Mouse (Mus musculus): Measurements from ENCODE around the gene Chaf1a. TPM values are rescaled to one million over a fixed set of nuclear protein-coding genes. Genes with fewer than 3 reads are reported as not detected.

Gene Chaf1a
- polyA plus RNA-seq, 1 experiment from 2014 or later, result 9.2 TPM

GRCm38 (mm10) chr17:56078880-56079795, 38.9 kb downstream of the Chaf1a start, which contains the start of gene Hdgfl2:
Hdgfl2 (plus strand) TSS chr17:56079634.
- Histone ChIP-seq H3K27me3 (ENCODE audit: control insufficient read depth, insufficient read depth, low read length) (no peaks in the 10 kb centered on the region), H3K9ac (ENCODE audit: low read length) (peak within 1 kb of the TSS; percentile 88), H3K27ac (replicated peaks in 1 of 2; ENCODE audit: control insufficient read depth in 1 of 2, insufficient read depth in 1 of 2, low read depth in 2 of 2, low read length in 2 of 2) (peak within 1 kb of the TSS; percentile 61 to 71), H3K36me3 (ENCODE audit: control insufficient read depth, insufficient read depth, low read length) (peaks cover 21% of the 10 kb centered on the region), H3K9me3 (ENCODE audit: control insufficient read depth, low read length) (no peaks in the 10 kb centered on the region), H3K4me2 (ENCODE audit: low read length) (peak within 1 kb of the TSS; percentile 96), H3K4me3 (ENCODE audit: control insufficient read depth in 1 of 2, insufficient read depth in 1 of 2, low read depth in 1 of 2, low read length in 2 of 2) (peak within 1 kb of the TSS; percentile 87 to 97), H3K4me1 (ENCODE audit: control insufficient read depth in 2 of 2, insufficient read depth in 2 of 2, low read length in 2 of 2) (peaks cover 20 to 27% of the 10 kb centered on the region in 2 experiments)
- WGBS, result under 1% methylated on average over 61 of the region's 61 CpGs
- peak; percentile 93 for ATAC-seq (ENCODE audit: insufficient number of reproducible peaks, insufficient read depth, low FRiP score, low read depth)

- no peaks in the 10 kb centered on the region for H3K9me3 ChIP-seq (ENCODE audit: control insufficient read depth, low read length)
- H3K4me1 ChIP-seq (ENCODE audit: control insufficient read depth in 2 of 2, insufficient read depth in 2 of 2, low read length in 2 of 2), result peaks cover 18 to 26% of the 10 kb centered on the region in 2 experiments
- H3K4me2 ChIP-seq (ENCODE audit: low read length), result peak overlapping the region; percentile 96
- H3K36me3 ChIP-seq (ENCODE audit: control insufficient read depth, insufficient read depth, low read length), result peaks cover 23% of the 10 kb centered on the region
- 2% methylated on average over 11 of the region's 11 CpGs for WGBS
- peak overlapping the region in 1 of 2 experiments; percentile 71; a peak in 2 of 4 replicates for H3K27ac ChIP-seq (replicated peaks in 1 of 2; ENCODE audit: control insufficient read depth in 1 of 2, insufficient read depth in 1 of 2, low read depth in 2 of 2, low read length in 2 of 2)
- H3K4me3 ChIP-seq (ENCODE audit: control insufficient read depth in 1 of 2, insufficient read depth in 1 of 2, low read depth in 1 of 2, low read length in 2 of 2), result peak overlapping the region; percentile 87 to 97
- peak overlapping the region; percentile 88 for H3K9ac ChIP-seq (ENCODE audit: low read length)
- no peaks in the 10 kb centered on the region for H3K27me3 ChIP-seq (ENCODE audit: control insufficient read depth, insufficient read depth, low read length)
- ATAC-seq (ENCODE audit: insufficient number of reproducible peaks, insufficient read depth, low FRiP score, low read depth), result no peak
These were observed 39.7 kb downstream of the Chaf1a start for GRCm38 (mm10) chr17:56079921-56080320.

- Histone ChIP-seq H3K4me3 (ENCODE audit: control insufficient read depth in 1 of 2, insufficient read depth in 1 of 2, low read depth in 1 of 2, low read length in 2 of 2) (peak overlapping the region; percentile 87 to 97), H3K9ac (ENCODE audit: low read length) (peak overlapping the region; percentile 88), H3K9me3 (ENCODE audit: control insufficient read depth, low read length) (no peaks in the 10 kb centered on the region), H3K36me3 (ENCODE audit: control insufficient read depth, insufficient read depth, low read length) (peaks cover 30% of the 10 kb centered on the region), H3K4me2 (ENCODE audit: low read length) (peak overlapping the region; percentile 96), H3K27ac (replicated peaks in 1 of 2; ENCODE audit: control insufficient read depth in 1 of 2, insufficient read depth in 1 of 2, low read depth in 2 of 2, low read length in 2 of 2) (no peak overlapping the region), H3K4me1 (ENCODE audit: control insufficient read depth in 2 of 2, insufficient read depth in 2 of 2, low read length in 2 of 2) (peaks cover 15 to 21% of the 10 kb centered on the region in 2 experiments), H3K27me3 (ENCODE audit: control insufficient read depth, insufficient read depth, low read length) (no peaks in the 10 kb centered on the region)
- 14% methylated on average over 8 of the region's 8 CpGs for WGBS
- no peak for ATAC-seq (ENCODE audit: insufficient number of reproducible peaks, insufficient read depth, low FRiP score, low read depth)
These were observed 40.7 kb downstream of the Chaf1a start for GRCm38 (mm10) chr17:56080781-56081585.

GRCm38 (mm10) chr17:56092312-56092711, 52.1 kb downstream of the Chaf1a start:
- H3K27me3 ChIP-seq (ENCODE audit: control insufficient read depth, insufficient read depth, low read length), result no peaks in the 10 kb centered on the region
- 55% methylated on average over 1 of the region's 1 CpGs for WGBS
- peaks cover 64% of the 10 kb centered on the region for H3K36me3 ChIP-seq (ENCODE audit: control insufficient read depth, insufficient read depth, low read length)
- no peaks in the 10 kb centered on the region for H3K9me3 ChIP-seq (ENCODE audit: control insufficient read depth, low read length)
- H3K4me3 ChIP-seq (ENCODE audit: control insufficient read depth in 1 of 2, insufficient read depth in 1 of 2, low read depth in 1 of 2, low read length in 2 of 2), result no peak overlapping the region
- ATAC-seq (ENCODE audit: insufficient number of reproducible peaks, insufficient read depth, low FRiP score, low read depth), result no peak
- H3K4me1 ChIP-seq (ENCODE audit: control insufficient read depth in 2 of 2, insufficient read depth in 2 of 2, low read length in 2 of 2), result no peaks in the 10 kb centered on the region
- no peak overlapping the region for H3K9ac ChIP-seq (ENCODE audit: low read length)
- H3K27ac ChIP-seq (replicated peaks in 1 of 2; ENCODE audit: control insufficient read depth in 1 of 2, insufficient read depth in 1 of 2, low read depth in 2 of 2, low read length in 2 of 2), result no peak overlapping the region
- no peak overlapping the region for H3K4me2 ChIP-seq (ENCODE audit: low read length)

GRCm38 (mm10) chr17:56092794-56093193, 52.6 kb downstream of the Chaf1a start:
- H3K9me3 ChIP-seq (ENCODE audit: control insufficient read depth, low read length), result no peaks in the 10 kb centered on the region
- H3K27me3 ChIP-seq (ENCODE audit: control insufficient read depth, insufficient read depth, low read length), result no peaks in the 10 kb centered on the region
- no peak overlapping the region for H3K4me2 ChIP-seq (ENCODE audit: low read length)
- H3K27ac ChIP-seq (replicated peaks in 1 of 2; ENCODE audit: control insufficient read depth in 1 of 2, insufficient read depth in 1 of 2, low read depth in 2 of 2, low read length in 2 of 2), result no peak overlapping the region
- WGBS, result 100% methylated on average over 1 of the region's 1 CpGs
- no peak overlapping the region for H3K9ac ChIP-seq (ENCODE audit: low read length)
- peaks cover 65% of the 10 kb centered on the region for H3K36me3 ChIP-seq (ENCODE audit: control insufficient read depth, insufficient read depth, low read length)
- no peak for ATAC-seq (ENCODE audit: insufficient number of reproducible peaks, insufficient read depth, low FRiP score, low read depth)
- no peak overlapping the region for H3K4me3 ChIP-seq (ENCODE audit: control insufficient read depth in 1 of 2, insufficient read depth in 1 of 2, low read depth in 1 of 2, low read length in 2 of 2)
- H3K4me1 ChIP-seq (ENCODE audit: control insufficient read depth in 2 of 2, insufficient read depth in 2 of 2, low read length in 2 of 2), result no peaks in the 10 kb centered on the region

- Histone ChIP-seq H3K4me2 (ENCODE audit: low read length) (no peak overlapping the region), H3K27me3 (ENCODE audit: control insufficient read depth, insufficient read depth, low read length) (no peaks in the 10 kb centered on the region), H3K4me3 (ENCODE audit: control insufficient read depth in 1 of 2, insufficient read depth in 1 of 2, low read depth in 1 of 2, low read length in 2 of 2) (no peak overlapping the region), H3K27ac (replicated peaks in 1 of 2; ENCODE audit: control insufficient read depth in 1 of 2, insufficient read depth in 1 of 2, low read depth in 2 of 2, low read length in 2 of 2) (no peak overlapping the region), H3K4me1 (ENCODE audit: control insufficient read depth in 2 of 2, insufficient read depth in 2 of 2, low read length in 2 of 2) (no peaks in the 10 kb centered on the region), H3K9ac (ENCODE audit: low read length) (no peak overlapping the region), H3K36me3 (ENCODE audit: control insufficient read depth, insufficient read depth, low read length) (peaks cover 89% of the 10 kb centered on the region), H3K9me3 (ENCODE audit: control insufficient read depth, low read length) (no peaks in the 10 kb centered on the region)
- ATAC-seq (ENCODE audit: insufficient number of reproducible peaks, insufficient read depth, low FRiP score, low read depth), result no peak
- WGBS, result 92% methylated on average over 12 of the region's 12 CpGs
These were observed 56.6 kb downstream of the Chaf1a start for GRCm38 (mm10) chr17:56096883-56097282.

GRCm38 (mm10) chr17:56098180-56098579, 57.9 kb downstream of the Chaf1a start:
- no peak for ATAC-seq (ENCODE audit: insufficient number of reproducible peaks, insufficient read depth, low FRiP score, low read depth)
- no peak overlapping the region for H3K4me3 ChIP-seq (ENCODE audit: control insufficient read depth in 1 of 2, insufficient read depth in 1 of 2, low read depth in 1 of 2, low read length in 2 of 2)
- no peaks in the 10 kb centered on the region for H3K4me1 ChIP-seq (ENCODE audit: control insufficient read depth in 2 of 2, insufficient read depth in 2 of 2, low read length in 2 of 2)
- H3K36me3 ChIP-seq (ENCODE audit: control insufficient read depth, insufficient read depth, low read length), result peaks cover 94% of the 10 kb centered on the region
- H3K27me3 ChIP-seq (ENCODE audit: control insufficient read depth, insufficient read depth, low read length), result no peaks in the 10 kb centered on the region
- H3K9me3 ChIP-seq (ENCODE audit: control insufficient read depth, low read length), result no peaks in the 10 kb centered on the region
- H3K9ac ChIP-seq (ENCODE audit: low read length), result no peak overlapping the region
- no peak overlapping the region for H3K4me2 ChIP-seq (ENCODE audit: low read length)
- 88% methylated on average over 8 of the region's 8 CpGs for WGBS
- H3K27ac ChIP-seq (replicated peaks in 1 of 2; ENCODE audit: control insufficient read depth in 1 of 2, insufficient read depth in 1 of 2, low read depth in 2 of 2, low read length in 2 of 2), result no peak overlapping the region

All from heart, embryonic 14.5 days (tissue).